Mouse (Mus musculus): ENCODE data around the gene Prps1l1. TPM values are rescaled to one million over a fixed set of nuclear protein-coding genes. Genes with fewer than 3 reads are reported as not detected.

Gene Prps1l1
- not detected in 2 replicates for polyA plus RNA-seq (2014; fragmentation: Nextera tagmentation; extraction: Ambion mirVana)

- Histone ChIP-seq H3K4me3 (ENCODE audit: low read depth, low read length) (no peak within 1 kb of the TSS), H3K9ac (ENCODE audit: low read length) (no peak within 1 kb of the TSS), H3K36me3 (ENCODE audit: control insufficient read depth, insufficient read depth, low read length) (no peaks in the 10 kb centered on the region), H3K9me3 (replicated peaks; ENCODE audit: control insufficient read depth, low read length) (no peaks in the 10 kb centered on the region), H3K4me1 (ENCODE audit: control insufficient read depth, insufficient read depth, low read length) (no peaks in the 10 kb centered on the region), H3K4me2 (ENCODE audit: low read length) (no peak within 1 kb of the TSS), H3K27me3 (replicated peaks; ENCODE audit: control insufficient read depth, insufficient read depth, low read length) (no peaks in the 10 kb centered on the region), H3K27ac (ENCODE audit: low read depth, low read length) (no peak within 1 kb of the TSS)
- no peak for ATAC-seq
- 91% methylated on average over 4 of the region's 4 CpGs for WGBS
- no peak for DNase-seq (ENCODE audit: low spot score)
Measured at GRCm38 (mm10) chr12:34984461-34984860, at the start of gene Prps1l1. TSS of gene Prps1l1 (plus strand) at chr12:34984761.

GRCm38 (mm10) chr12:34937918-34938317, 46.6 kb upstream of the Prps1l1 start:
- no peak overlapping the region for H3K9ac ChIP-seq (ENCODE audit: low read length)
- H3K27ac ChIP-seq (ENCODE audit: low read depth, low read length), result no peak overlapping the region
- no peak overlapping the region for H3K4me3 ChIP-seq (ENCODE audit: low read depth, low read length)
- H3K4me2 ChIP-seq (ENCODE audit: low read length), result no peak overlapping the region
- ATAC-seq (no peak), DNase-seq (ENCODE audit: low spot score) (peak; percentile 6)
- 95% methylated on average over 1 of the region's 1 CpGs for WGBS
- no peaks in the 10 kb centered on the region for H3K36me3 ChIP-seq (ENCODE audit: control insufficient read depth, insufficient read depth, low read length)
- H3K4me1 ChIP-seq (ENCODE audit: control insufficient read depth, insufficient read depth, low read length), result no peaks in the 10 kb centered on the region
- no peaks in the 10 kb centered on the region for H3K27me3 ChIP-seq (replicated peaks; ENCODE audit: control insufficient read depth, insufficient read depth, low read length)
- no peaks in the 10 kb centered on the region for H3K9me3 ChIP-seq (replicated peaks; ENCODE audit: control insufficient read depth, low read length)

- Histone ChIP-seq H3K36me3 (ENCODE audit: control insufficient read depth, insufficient read depth, low read length) (no peaks in the 10 kb centered on the region), H3K9ac (ENCODE audit: low read length) (no peak overlapping the region)
Measured at GRCm38 (mm10) chr12:34949066-34949706, 35.4 kb upstream of the Prps1l1 start.

GRCm38 (mm10) chr12:34975991-34976390, 8.6 kb upstream of the Prps1l1 start:
- H3K27ac ChIP-seq (ENCODE audit: low read depth, low read length), result no peak overlapping the region
- H3K4me3 ChIP-seq (ENCODE audit: low read depth, low read length), result no peak overlapping the region
- no peaks in the 10 kb centered on the region for H3K4me1 ChIP-seq (ENCODE audit: control insufficient read depth, insufficient read depth, low read length)
- H3K36me3 ChIP-seq (ENCODE audit: control insufficient read depth, insufficient read depth, low read length), result no peaks in the 10 kb centered on the region
- WGBS, result 93% methylated on average over 3 of the region's 3 CpGs
- H3K4me2 ChIP-seq (ENCODE audit: low read length), result no peak overlapping the region
- H3K9ac ChIP-seq (ENCODE audit: low read length), result no peak overlapping the region
- no peaks in the 10 kb centered on the region for H3K27me3 ChIP-seq (replicated peaks; ENCODE audit: control insufficient read depth, insufficient read depth, low read length)
- no peak for ATAC-seq
- H3K9me3 ChIP-seq (replicated peaks; ENCODE audit: control insufficient read depth, low read length), result no peaks in the 10 kb centered on the region
- no peak for DNase-seq (ENCODE audit: low spot score)

More at GRCm38 (mm10) chr12:34949066-34949706, 35.4 kb upstream of the Prps1l1 start:
- Histone ChIP-seq H3K4me2 (ENCODE audit: low read length) (no peak overlapping the region), H3K27ac (ENCODE audit: low read depth, low read length) (no peak overlapping the region), H3K9me3 (replicated peaks; ENCODE audit: control insufficient read depth, low read length) (no peaks in the 10 kb centered on the region), H3K4me1 (ENCODE audit: control insufficient read depth, insufficient read depth, low read length) (no peaks in the 10 kb centered on the region), H3K27me3 (replicated peaks; ENCODE audit: control insufficient read depth, insufficient read depth, low read length) (no peaks in the 10 kb centered on the region), H3K4me3 (ENCODE audit: low read depth, low read length) (no peak overlapping the region)
- WGBS, result 85% methylated on average over 6 of the region's 6 CpGs
- ATAC-seq, result no peak
- no peak for DNase-seq (ENCODE audit: low spot score)

GRCm38 (mm10) chr12:34985865-34986264, 1.3 kb downstream of the Prps1l1 start:
- H3K4me2 ChIP-seq (ENCODE audit: low read length), result no peak overlapping the region
- DNase-seq (ENCODE audit: low spot score), result no peak
- WGBS, result 93% methylated on average over 5 of the region's 5 CpGs

GRCm38 (mm10) chr12:34989537-34990200, 5.1 kb downstream of the Prps1l1 start:
- DNase-seq (ENCODE audit: low spot score) (no peak), ATAC-seq (no peak)
- WGBS, result 91% methylated on average over 7 of the region's 7 CpGs
- no peak overlapping the region for H3K4me2 ChIP-seq (ENCODE audit: low read length)
- no peak overlapping the region for H3K27ac ChIP-seq (ENCODE audit: low read depth, low read length)
- H3K36me3 ChIP-seq (ENCODE audit: control insufficient read depth, insufficient read depth, low read length), result no peaks in the 10 kb centered on the region
- no peak overlapping the region for H3K9ac ChIP-seq (ENCODE audit: low read length)
- no peak overlapping the region for H3K4me3 ChIP-seq (ENCODE audit: low read depth, low read length)
- H3K4me1 ChIP-seq (ENCODE audit: control insufficient read depth, insufficient read depth, low read length), result no peaks in the 10 kb centered on the region
- H3K27me3 ChIP-seq (replicated peaks; ENCODE audit: control insufficient read depth, insufficient read depth, low read length), result no peaks in the 10 kb centered on the region
- no peaks in the 10 kb centered on the region for H3K9me3 ChIP-seq (replicated peaks; ENCODE audit: control insufficient read depth, low read length)

More at GRCm38 (mm10) chr12:34985865-34986264, 1.3 kb downstream of the Prps1l1 start:
- no peak overlapping the region for H3K9ac ChIP-seq (ENCODE audit: low read length)
- H3K4me1 ChIP-seq (ENCODE audit: control insufficient read depth, insufficient read depth, low read length), result no peaks in the 10 kb centered on the region
- no peaks in the 10 kb centered on the region for H3K36me3 ChIP-seq (ENCODE audit: control insufficient read depth, insufficient read depth, low read length)
- no peaks in the 10 kb centered on the region for H3K27me3 ChIP-seq (replicated peaks; ENCODE audit: control insufficient read depth, insufficient read depth, low read length)
- ATAC-seq, result no peak
- H3K9me3 ChIP-seq (replicated peaks; ENCODE audit: control insufficient read depth, low read length), result no peaks in the 10 kb centered on the region
- no peak overlapping the region for H3K27ac ChIP-seq (ENCODE audit: low read depth, low read length)
- H3K4me3 ChIP-seq (ENCODE audit: low read depth, low read length), result no peak overlapping the region

- no peak for DNase-seq (ENCODE audit: low spot score)
- Histone ChIP-seq H3K36me3 (ENCODE audit: control insufficient read depth, insufficient read depth, low read length) (no peaks in the 10 kb centered on the region), H3K9ac (ENCODE audit: low read length) (no peak overlapping the region), H3K27ac (ENCODE audit: low read depth, low read length) (no peak overlapping the region), H3K9me3 (replicated peaks; ENCODE audit: control insufficient read depth, low read length) (no peaks in the 10 kb centered on the region), H3K4me3 (ENCODE audit: low read depth, low read length) (no peak overlapping the region), H3K4me1 (ENCODE audit: control insufficient read depth, insufficient read depth, low read length) (no peaks in the 10 kb centered on the region), H3K27me3 (replicated peaks; ENCODE audit: control insufficient read depth, insufficient read depth, low read length) (no peaks in the 10 kb centered on the region), H3K4me2 (ENCODE audit: low read length) (no peak overlapping the region)
- no peak for ATAC-seq
- 95% methylated on average over 4 of the region's 4 CpGs for WGBS
Measured at GRCm38 (mm10) chr12:34990387-34990786, 5.8 kb downstream of the Prps1l1 start.

GRCm38 (mm10) chr12:34991900-34992299, 7.3 kb downstream of the Prps1l1 start:
- H3K4me2 ChIP-seq (ENCODE audit: low read length), result no peak overlapping the region
- H3K4me1 ChIP-seq (ENCODE audit: control insufficient read depth, insufficient read depth, low read length), result no peaks in the 10 kb centered on the region
- H3K9ac ChIP-seq (ENCODE audit: low read length), result no peak overlapping the region
- H3K27me3 ChIP-seq (replicated peaks; ENCODE audit: control insufficient read depth, insufficient read depth, low read length), result no peaks in the 10 kb centered on the region
- H3K36me3 ChIP-seq (ENCODE audit: control insufficient read depth, insufficient read depth, low read length), result no peaks in the 10 kb centered on the region
- WGBS, result 76% methylated on average over 2 of the region's 2 CpGs
- H3K9me3 ChIP-seq (replicated peaks; ENCODE audit: control insufficient read depth, low read length), result no peaks in the 10 kb centered on the region
- DNase-seq (ENCODE audit: low spot score), result no peak
- no peak overlapping the region for H3K27ac ChIP-seq (ENCODE audit: low read depth, low read length)
- no peak overlapping the region for H3K4me3 ChIP-seq (ENCODE audit: low read depth, low read length)
- ATAC-seq, result no peak

GRCm38 (mm10) chr12:34997597-34998182, 13.1 kb downstream of the Prps1l1 start:
- H3K36me3 ChIP-seq (ENCODE audit: control insufficient read depth, insufficient read depth, low read length), result no peaks in the 10 kb centered on the region
- no peak overlapping the region for H3K4me2 ChIP-seq (ENCODE audit: low read length)
- no peak overlapping the region for H3K4me3 ChIP-seq (ENCODE audit: low read depth, low read length)
- no peaks in the 10 kb centered on the region for H3K27me3 ChIP-seq (replicated peaks; ENCODE audit: control insufficient read depth, insufficient read depth, low read length)
- no peak overlapping the region for H3K9ac ChIP-seq (ENCODE audit: low read length)
- no peak for DNase-seq (ENCODE audit: low spot score)
- no peak overlapping the region for H3K27ac ChIP-seq (ENCODE audit: low read depth, low read length)
- 90% methylated on average over 3 of the region's 3 CpGs for WGBS
- ATAC-seq, result no peak
- H3K9me3 ChIP-seq (replicated peaks; ENCODE audit: control insufficient read depth, low read length), result no peaks in the 10 kb centered on the region
- no peaks in the 10 kb centered on the region for H3K4me1 ChIP-seq (ENCODE audit: control insufficient read depth, insufficient read depth, low read length)

All from forebrain, embryonic 14.5 days (tissue).